9 mouse cellular contexts compared by ENCODE assay signal in the genomic region with DNA sequence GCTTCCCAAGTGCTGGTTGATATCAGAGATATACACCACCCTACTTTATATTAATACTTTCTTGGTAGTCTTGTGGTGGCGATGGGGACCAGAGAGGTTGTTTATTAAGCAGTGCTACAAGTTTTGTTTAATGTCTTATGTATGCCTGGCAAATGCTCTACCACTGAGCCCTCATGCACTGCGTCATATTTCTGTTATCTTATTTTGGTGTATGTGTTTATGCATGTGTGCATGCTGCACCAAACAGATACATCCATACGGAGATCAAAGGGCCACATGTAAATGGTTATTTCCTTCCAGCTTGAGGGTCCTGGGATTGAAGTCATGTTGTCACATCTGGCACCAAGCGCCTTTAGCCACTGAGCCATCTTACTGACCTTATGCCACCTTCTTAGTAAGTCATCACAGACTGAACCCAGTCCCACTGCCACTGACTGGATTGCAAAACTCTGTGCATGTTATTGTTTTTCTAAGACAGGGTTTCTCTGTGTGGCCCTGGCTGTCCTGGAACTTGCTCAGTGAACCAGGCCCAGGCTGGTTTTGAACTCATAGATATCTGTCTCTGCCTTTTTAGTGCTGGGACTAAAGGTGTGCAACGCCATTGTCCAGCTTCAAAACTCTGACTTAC. TPM values are rescaled to one million over a fixed set of nuclear protein-coding genes. Genes with fewer than 3 reads are reported as not detected.
DNase-seq lines count a peak whose midpoint lies in the region; ATAC-seq and TF ChIP-seq lines count a peak whose summit lies in the region.
"Had no signal": no experiment of that assay in that cellular context is flagged by ENCODE, and none has a peak within 500 bp of the region (broad histone marks: within the 10 kb centered on the region; RNA-seq: fewer than 3 reads in every experiment).

No protein-coding gene starts in this region.

- no peak overlapping the region for H3K27ac ChIP-seq in heart, embryonic 16.5 days (ENCODE audit: low read length)
- H3K27ac ChIP-seq in liver, embryonic 15.5 days (replicated peaks) = peak overlapping the region; percentile 79
- no peak overlapping the region for H3K27ac ChIP-seq in thymus, adult 2 months (ENCODE audit: control insufficient read depth, insufficient read depth, low read length)

- 84% methylated on average over 5 of the region's 5 CpGs for WGBS in heart, embryonic 16.5 days
- WGBS in liver, embryonic 15.5 days (ENCODE audit: insufficient replicate concordance) = 59% methylated on average over 5 of the region's 5 CpGs
- WGBS in thymus, adult 2 months = 96% methylated on average over 5 of the region's 5 CpGs

- H3K9me3 ChIP-seq in E14TG2a.4 (ENCODE audit: low read length) = no peaks in the 10 kb centered on the region
- H3K9me3 ChIP-seq in heart, embryonic 16.5 days (replicated peaks; ENCODE audit: control insufficient read depth, low read length) = no peaks in the 10 kb centered on the region
- no peaks in the 10 kb centered on the region for H3K9me3 ChIP-seq in liver, embryonic 15.5 days (replicated peaks)

- H3K27me3 ChIP-seq in C2C12 (ENCODE audit: control insufficient read depth, insufficient read depth, insufficient read length) (no peaks in the 10 kb centered on the region), E14TG2a.4 (ENCODE audit: insufficient read depth, low read length) (no peaks in the 10 kb centered on the region)
- no peaks in the 10 kb centered on the region for H3K27me3 ChIP-seq in heart, embryonic 16.5 days (ENCODE audit: control insufficient read depth, insufficient read depth, low read length)
- no peaks in the 10 kb centered on the region for H3K27me3 ChIP-seq in liver, embryonic 15.5 days
- no peaks in the 10 kb centered on the region for H3K27me3 ChIP-seq in thymus, adult 2 months (ENCODE audit: control insufficient read depth, insufficient read depth, low read length)

- peak overlapping the region; percentile 87 for H3K4me2 ChIP-seq in heart, embryonic 16.5 days (ENCODE audit: low read depth, low read length)
- H3K4me2 ChIP-seq in liver, embryonic 15.5 days = peak overlapping the region; percentile 74

- peak overlapping the region; percentile 98 for H3K4me3 ChIP-seq in C2C12 (ENCODE audit: insufficient read depth, poor library complexity, severe bottlenecking)
- H3K4me3 ChIP-seq in E14TG2a.4 (replicated peaks; ENCODE audit: low read length) = peak overlapping the region; percentile 96
- H3K4me3 ChIP-seq in heart, embryonic 16.5 days (ENCODE audit: low read length) = peak overlapping the region; percentile 87
- H3K4me3 ChIP-seq in liver, embryonic 15.5 days (replicated peaks) = peak overlapping the region; percentile 81
- no peak overlapping the region for H3K4me3 ChIP-seq in thymus, adult 2 months (ENCODE audit: control insufficient read depth, insufficient read depth, low read length)

- TF ChIP-seq POLR2A in thymus, adult 2 months (IDR thresholded peaks at IDR 0.05; ENCODE audit: control insufficient read depth, extremely low read depth, insufficient read depth, low read length, poor library complexity) = no peak

- H3K4me1 ChIP-seq in E14TG2a.4 (replicated peaks; ENCODE audit: low read depth, low read length) = peaks cover 64% of the 10 kb centered on the region
- H3K4me1 ChIP-seq in heart, embryonic 16.5 days (ENCODE audit: control insufficient read depth, insufficient read depth, low read length) = peaks cover 30% of the 10 kb centered on the region
- H3K4me1 ChIP-seq in liver, embryonic 15.5 days (replicated peaks) = peaks cover 38% of the 10 kb centered on the region
- peaks cover 15% of the 10 kb centered on the region for H3K4me1 ChIP-seq in thymus, adult 2 months (replicated peaks; ENCODE audit: control insufficient read depth, insufficient read depth, low read length)

- peaks cover 86% of the 10 kb centered on the region for H3K79me3 ChIP-seq in C2C12 (ENCODE audit: low read depth)

- H3ac ChIP-seq in C2C12 (ENCODE audit: control insufficient read depth, insufficient read length, low read depth) = no peak overlapping the region

- peaks cover 100% of the 10 kb centered on the region for H3K79me2 ChIP-seq in C2C12 (ENCODE audit: control insufficient read depth, insufficient read depth)

- H3K36me3 ChIP-seq in C2C12 (ENCODE audit: control insufficient read depth, insufficient read depth) (peaks cover 35% of the 10 kb centered on the region), E14TG2a.4 (ENCODE audit: insufficient read depth, low read length) (peaks cover 45% of the 10 kb centered on the region)
- H3K36me3 ChIP-seq in heart, embryonic 16.5 days (ENCODE audit: control insufficient read depth, insufficient read depth) = peaks cover 6% of the 10 kb centered on the region; the same call in 1 of the 2 replicates
- peaks cover 32% of the 10 kb centered on the region for H3K36me3 ChIP-seq in liver, embryonic 15.5 days (replicated peaks)
- H3K36me3 ChIP-seq in thymus, adult 2 months (ENCODE audit: control insufficient read depth, insufficient read depth, low read length) = peaks cover 4% of the 10 kb centered on the region; the same call in 1 of the 2 replicates

- no peak for TF ChIP-seq CTCF in C2C12 (IDR thresholded peaks at IDR 0.05; ENCODE audit: control insufficient read depth, insufficient read depth, insufficient read length)
- TF ChIP-seq CTCF in E14TG2a.4 (conservative IDR thresholded peaks at IDR 0.05; ENCODE audit: low read length) = no peak
- no peak for TF ChIP-seq CTCF in thymus, adult 2 months (IDR thresholded peaks at IDR 0.05; ENCODE audit: borderline replicate concordance, control insufficient read depth, extremely low read depth, insufficient read depth, low read length, poor library complexity)

- DNase-seq in thymus, adult 2 months = no peak
- DNase-seq in urinary bladder, postnatal 14 days (ENCODE audit: low spot score) = no peak
- no peak for DNase-seq in cerebellum, postnatal 10 days
- DNase-seq: adrenal gland, adult 2 months; right cerebral cortex, postnatal 4 days had no signal

- no peak for ATAC-seq in heart, embryonic 16.5 days (replicated peaks; ENCODE audit: extremely low read depth, insufficient read depth, low FRiP score)
- ATAC-seq in liver, embryonic 15.5 days (ENCODE audit: insufficient read depth) = no peak

- H3K9ac ChIP-seq in heart, embryonic 16.5 days (ENCODE audit: low read length) = peak overlapping the region; percentile 46; the same call in 1 of the 2 replicates
- H3K9ac ChIP-seq in liver, embryonic 15.5 days = peak overlapping the region; percentile 90

TF ChIP-seq in C2C12, 6 proteins besides CTCF, POLR2A, EP300 and RAD21:
- TF ChIP-seq FOSL1 (IDR thresholded peaks at IDR 0.05; ENCODE audit: insufficient read depth, low read length, poor library complexity, severe bottlenecking) (no peak), MYOD1 (IDR thresholded peaks at IDR 0.05; ENCODE audit: control insufficient read depth, insufficient read length, low read depth) (no peak), MAX (IDR thresholded peaks at IDR 0.05) (no peak), MYOG (IDR thresholded peaks at IDR 0.05; ENCODE audit: control insufficient read depth, extremely low read depth, insufficient read length) (no peak), USF1 (IDR thresholded peaks at IDR 0.05; ENCODE audit: low read depth) (no peak), CEBPB (IDR thresholded peaks at IDR 0.05; ENCODE audit: low read depth) (no peak)
TF ChIP-seq in C2C12: peak in this region for 0.

RNA-seq across cellular contexts. Expression of a gene that starts 1.2 kb away (rescaled TPM):
- polyA plus RNA-seq in C2C12 (2012; fragmentation: generic; extraction: Trizol) = 7.5 TPM
- polyA plus RNA-seq in heart, embryonic 16.5 days (2015; fragmentation: Nextera tagmentation; extraction: Ambion mirVana) = 21.3 and 22.5 TPM in 2 replicates
- 12.1 and 12.7 TPM in 2 replicates for polyA plus RNA-seq in liver, embryonic 15.5 days (2015; fragmentation: Nextera tagmentation; extraction: Ambion mirVana)
- polyA plus RNA-seq in thymus, adult 2 months (2012; rRNA removed) = 6.9 and 7.1 TPM in 2 replicates

RNA-seq across cellular contexts. Expression of a gene that starts 1.3 kb away (rescaled TPM):
- polyA plus RNA-seq in C2C12 (2012; fragmentation: generic; extraction: Trizol) = 526 TPM
- polyA plus RNA-seq in heart, embryonic 16.5 days (2015; fragmentation: Nextera tagmentation; extraction: Ambion mirVana) = 1,497 and 1,501 TPM in 2 replicates
- 293 and 314 TPM in 2 replicates for polyA plus RNA-seq in liver, embryonic 15.5 days (2015; fragmentation: Nextera tagmentation; extraction: Ambion mirVana)
- polyA plus RNA-seq in thymus, adult 2 months (2012; rRNA removed) = 290 and 428 TPM in 2 replicates

RNA-seq across cellular contexts. Expression of a gene that starts 33.2 kb away (rescaled TPM):
- polyA plus RNA-seq in C2C12 (2012; fragmentation: generic; extraction: Trizol) = 7.0 TPM
- polyA plus RNA-seq in heart, embryonic 16.5 days (2015; fragmentation: Nextera tagmentation; extraction: Ambion mirVana) = 7.5 and 8.3 TPM in 2 replicates
- polyA plus RNA-seq in liver, embryonic 15.5 days (2015; fragmentation: Nextera tagmentation; extraction: Ambion mirVana) = 6.3 and 6.6 TPM in 2 replicates
- 10.0 and 13.5 TPM in 2 replicates for polyA plus RNA-seq in thymus, adult 2 months (2012; rRNA removed)

RNA-seq across cellular contexts. Expression of a gene that starts 49.6 kb away (rescaled TPM):
- not detected for polyA plus RNA-seq in C2C12 (2012; fragmentation: generic; extraction: Trizol)
- 0.58 and 0.62 TPM in 2 replicates for polyA plus RNA-seq in heart, embryonic 16.5 days (2015; fragmentation: Nextera tagmentation; extraction: Ambion mirVana)
- 310 and 334 TPM in 2 replicates for polyA plus RNA-seq in liver, embryonic 15.5 days (2015; fragmentation: Nextera tagmentation; extraction: Ambion mirVana)
- polyA plus RNA-seq in thymus, adult 2 months (2012; rRNA removed) = 0.23 and 0.87 TPM in 2 replicates
